Mouse (Mus musculus) erythroblast, embryonic 14.5 days (primary cell): Measurements from ENCODE around the gene Dpp6. TPM values are rescaled to one million over a fixed set of nuclear protein-coding genes. Genes with fewer than 3 reads are reported as not detected.

Experiments
- H3K27me3 ChIP-seq: 2 replicates; pipeline ENCODE4 v1.6.1; 2012; ENCODE audit warnings: inconsistent platforms; ENCODE audit not compliant: control insufficient read depth
- H3K36me3 ChIP-seq: 2 replicates; pipeline ENCODE4 v1.6.1; 2012; ENCODE audit warnings: mild to moderate bottlenecking, inconsistent platforms; ENCODE audit not compliant: control insufficient read depth
- H3K4me1 ChIP-seq: 2 replicates; pipeline ENCODE4 v1.6.1; 2012; ENCODE audit warnings: inconsistent platforms; ENCODE audit not compliant: control insufficient read depth
- H3K4me3 ChIP-seq: replicated peaks from 2 replicates; pipeline ENCODE3; 2012; ENCODE audit warnings: moderate library complexity, mild to moderate bottlenecking, inconsistent platforms
- H3K9me3 ChIP-seq: 2 replicates; pipeline ENCODE4 v1.6.1; 2012; ENCODE audit warnings: low read length, inconsistent platforms, mixed read lengths; ENCODE audit not compliant: control insufficient read depth
- GATA1 ChIP-seq: IDR thresholded peaks from 2 replicates; pipeline ENCODE4 v1.6.1; 2012; ENCODE audit warnings: low read length, inconsistent platforms, mixed read lengths
- TAL1 ChIP-seq: IDR thresholded peaks from 3 replicates; pipeline ENCODE4 v1.6.1; 2012; ENCODE audit warnings: low read length, inconsistent platforms, mixed read lengths
- polyA plus RNA-seq: library from polyadenylated mRNA; stranded (reverse); fragments of >175 nt; gene quantifications from 2 replicates; pipeline ENCODE4 v1.2.3, GENCODE M21; 2012

The Dpp6 gene
- polyA plus RNA-seq, 1 experiment, result 0.05 TPM

- H3K27me3 ChIP-seq, result no peaks in the 10 kb centered on the region
- H3K36me3 ChIP-seq, result no peaks in the 10 kb centered on the region
- no peak overlapping the region for H3K4me3 ChIP-seq
- no peaks in the 10 kb centered on the region for H3K4me1 ChIP-seq
- H3K9me3 ChIP-seq, result 0 out of 2 replicates have a peak, but pooled peaks cover 2% of the 10 kb centered on the region
- no peak for TF ChIP-seq GATA1
- no peak for TF ChIP-seq TAL1
These were observed 563.8 kb downstream of the Dpp6 start for GRCm38 (mm10) chr5:27380656-27381385.

- H3K27me3 ChIP-seq, result no peaks in the 10 kb centered on the region
- H3K4me3 ChIP-seq, result no peak overlapping the region
- no peak for TF ChIP-seq GATA1
- no peak for TF ChIP-seq TAL1
- no peaks in the 10 kb centered on the region for H3K4me1 ChIP-seq
- no peaks in the 10 kb centered on the region for H3K36me3 ChIP-seq
- H3K9me3 ChIP-seq, result no peaks in the 10 kb centered on the region
These were observed 581.4 kb downstream of the Dpp6 start for GRCm38 (mm10) chr5:27398371-27398770.

- Histone ChIP-seq H3K27me3 (no peaks in the 10 kb centered on the region), H3K4me1 (no peaks in the 10 kb centered on the region), H3K36me3 (no peaks in the 10 kb centered on the region), H3K4me3 (no peak overlapping the region), H3K9me3 (no peaks in the 10 kb centered on the region)
- TF ChIP-seq TAL1 (no peak), GATA1 (no peak)
These were observed 582.1 kb downstream of the Dpp6 start for GRCm38 (mm10) chr5:27399111-27399510.

- H3K4me3 ChIP-seq, result no peak overlapping the region
- no peaks in the 10 kb centered on the region for H3K36me3 ChIP-seq
- H3K4me1 ChIP-seq, result no peaks in the 10 kb centered on the region
- no peak for TF ChIP-seq TAL1
- TF ChIP-seq GATA1, result no peak
- H3K27me3 ChIP-seq, result no peaks in the 10 kb centered on the region
- no peaks in the 10 kb centered on the region for H3K9me3 ChIP-seq
These were observed 585.6 kb downstream of the Dpp6 start for GRCm38 (mm10) chr5:27402616-27403015.

GRCm38 (mm10) chr5:27408854-27409253 lies 591.9 kb downstream of the Dpp6 start:
- TF ChIP-seq GATA1, result no peak
- no peak for TF ChIP-seq TAL1
- Histone ChIP-seq H3K4me3 (no peak overlapping the region), H3K27me3 (no peaks in the 10 kb centered on the region), H3K9me3 (no peaks in the 10 kb centered on the region; the same call in 1 of the 2 replicates), H3K36me3 (no peaks in the 10 kb centered on the region), H3K4me1 (no peaks in the 10 kb centered on the region)

GRCm38 (mm10) chr5:27413023-27413422 lies 596.0 kb downstream of the Dpp6 start:
- TF ChIP-seq TAL1, result no peak
- no peak for TF ChIP-seq GATA1
- no peaks in the 10 kb centered on the region; the same call in 1 of the 2 replicates for H3K9me3 ChIP-seq
- no peak overlapping the region for H3K4me3 ChIP-seq
- no peaks in the 10 kb centered on the region for H3K27me3 ChIP-seq
- H3K4me1 ChIP-seq, result no peaks in the 10 kb centered on the region
- no peaks in the 10 kb centered on the region for H3K36me3 ChIP-seq

GRCm38 (mm10) chr5:27415518-27415917 lies 598.5 kb downstream of the Dpp6 start:
- Histone ChIP-seq H3K4me3 (no peak overlapping the region), H3K4me1 (no peaks in the 10 kb centered on the region), H3K27me3 (no peaks in the 10 kb centered on the region), H3K36me3 (no peaks in the 10 kb centered on the region), H3K9me3 (no peaks in the 10 kb centered on the region)
- no peak for TF ChIP-seq GATA1
- no peak for TF ChIP-seq TAL1

GRCm38 (mm10) chr5:27416571-27416970 lies 599.6 kb downstream of the Dpp6 start:
- no peak for TF ChIP-seq GATA1
- TF ChIP-seq TAL1, result no peak
- Histone ChIP-seq H3K27me3 (no peaks in the 10 kb centered on the region), H3K4me3 (no peak overlapping the region), H3K36me3 (no peaks in the 10 kb centered on the region), H3K9me3 (no peaks in the 10 kb centered on the region), H3K4me1 (no peaks in the 10 kb centered on the region)

GRCm38 (mm10) chr5:27417398-27417797 lies 600.4 kb downstream of the Dpp6 start:
- H3K4me1 ChIP-seq, result no peaks in the 10 kb centered on the region
- TF ChIP-seq GATA1 (no peak), TAL1 (no peak)
- H3K4me3 ChIP-seq, result no peak overlapping the region
- no peaks in the 10 kb centered on the region for H3K9me3 ChIP-seq
- no peaks in the 10 kb centered on the region for H3K27me3 ChIP-seq
- H3K36me3 ChIP-seq, result no peaks in the 10 kb centered on the region

GRCm38 (mm10) chr5:27418856-27419255 lies 601.9 kb downstream of the Dpp6 start:
- Histone ChIP-seq H3K4me3 (no peak overlapping the region), H3K4me1 (no peaks in the 10 kb centered on the region), H3K27me3 (no peaks in the 10 kb centered on the region), H3K9me3 (no peaks in the 10 kb centered on the region), H3K36me3 (no peaks in the 10 kb centered on the region)
- TF ChIP-seq TAL1, result no peak
- TF ChIP-seq GATA1, result no peak
